ENCODE assay signal across 8 mouse cellular contexts in genomic region chr4:154856882-154857281, GRCm38 (mm10). TPM values are rescaled to one million over a fixed set of nuclear protein-coding genes. Genes with fewer than 3 reads are reported as not detected.
DNase-seq lines count a peak whose midpoint lies in the region; ATAC-seq and TF ChIP-seq lines count a peak whose summit lies in the region.

No protein-coding gene starts in this region.

- peaks cover 91% of the 10 kb centered on the region for H3K27me3 ChIP-seq in forebrain, embryonic 10.5 days (ENCODE audit: poor library complexity, severe bottlenecking)
- H3K27me3 ChIP-seq in forebrain, embryonic 16.5 days (replicated peaks; ENCODE audit: control insufficient read depth, insufficient read depth, low read length) = peaks cover 37% of the 10 kb centered on the region
- peaks cover 24% of the 10 kb centered on the region for H3K27me3 ChIP-seq in E14TG2a.4 (ENCODE audit: insufficient read depth, low read length)
- peaks cover 84% of the 10 kb centered on the region for H3K27me3 ChIP-seq in forebrain, embryonic 13.5 days
- peaks cover 55% of the 10 kb centered on the region for H3K27me3 ChIP-seq in limb, embryonic 13.5 days

- H3K4me3 ChIP-seq in forebrain, embryonic 10.5 days = peak overlapping the region; percentile 66; the same call in 1 of the 2 replicates
- H3K4me3 ChIP-seq in forebrain, embryonic 16.5 days (replicated peaks; ENCODE audit: low read length) = no peak overlapping the region
- peak overlapping the region; percentile 79 for H3K4me3 ChIP-seq in E14TG2a.4 (replicated peaks; ENCODE audit: low read length)
- 0 out of 2 replicates have a peak overlapping the region, but pooled peaks have one; percentile 53 for H3K4me3 ChIP-seq in forebrain, embryonic 13.5 days
- peak overlapping the region; percentile 52 for H3K4me3 ChIP-seq in limb, embryonic 13.5 days

- TF ChIP-seq CTCF in E14TG2a.4 (conservative IDR thresholded peaks at IDR 0.05; ENCODE audit: low read length) = peak; percentile 63

- no peak overlapping the region; the same call in 1 of the 2 replicates for H3K4me2 ChIP-seq in forebrain, embryonic 16.5 days (ENCODE audit: low read length)
- H3K4me2 ChIP-seq in forebrain, embryonic 13.5 days = peak overlapping the region; percentile 80
- peak overlapping the region; percentile 89 for H3K4me2 ChIP-seq in limb, embryonic 13.5 days (replicated peaks)

- no peaks in the 10 kb centered on the region for H3K36me3 ChIP-seq in forebrain, embryonic 10.5 days (replicated peaks)
- H3K36me3 ChIP-seq in forebrain, embryonic 16.5 days (ENCODE audit: control insufficient read depth, insufficient read depth) = no peaks in the 10 kb centered on the region
- no peaks in the 10 kb centered on the region for H3K36me3 ChIP-seq in E14TG2a.4 (ENCODE audit: insufficient read depth, low read length)
- no peaks in the 10 kb centered on the region for H3K36me3 ChIP-seq in forebrain, embryonic 13.5 days (ENCODE audit: poor library complexity, severe bottlenecking)
- no peaks in the 10 kb centered on the region for H3K36me3 ChIP-seq in limb, embryonic 13.5 days

- no peak overlapping the region for H3K9ac ChIP-seq in forebrain, embryonic 16.5 days (replicated peaks; ENCODE audit: low read depth, low read length)
- no peak overlapping the region for H3K9ac ChIP-seq in forebrain, embryonic 13.5 days
- no peak overlapping the region for H3K9ac ChIP-seq in limb, embryonic 13.5 days

- H3K27ac ChIP-seq in forebrain, embryonic 10.5 days = no peak overlapping the region; the same call in 1 of the 2 replicates
- H3K27ac ChIP-seq in forebrain, embryonic 16.5 days (ENCODE audit: low read length) = no peak overlapping the region
- no peak overlapping the region for H3K27ac ChIP-seq in forebrain, embryonic 13.5 days
- no peak overlapping the region for H3K27ac ChIP-seq in limb, embryonic 13.5 days

- ATAC-seq in forebrain, embryonic 16.5 days = no peak
- ATAC-seq in forebrain, embryonic 13.5 days = 0 out of 2 replicates have a peak, but pooled peaks have one; percentile 6
- ATAC-seq in limb, embryonic 13.5 days (ENCODE audit: low FRiP score, low read depth) = no peak

- 88% methylated on average over 7 of the region's 7 CpGs for WGBS in forebrain, embryonic 10.5 days
- 92% methylated on average over 7 of the region's 7 CpGs for WGBS in forebrain, embryonic 16.5 days
- 86% methylated on average over 7 of the region's 7 CpGs for whole genome bisulfite sequencing in forebrain, embryonic 13.5 days
- 86% methylated on average over 7 of the region's 7 CpGs for WGBS in limb, embryonic 13.5 days

- no peak for DNase-seq in forebrain, embryonic 10.5 days (ENCODE audit: extremely low spot score, low spot score)
- DNase-seq in right cerebral cortex, adult 2 months (ENCODE audit: low spot score in 2 of 2) = no peak
- no peak for DNase-seq in thymus, adult 18-20 months
- no peak for DNase-seq in yolk sac, embryonic 10.5 days (ENCODE audit: low spot score)

- H3K9me3 ChIP-seq in forebrain, embryonic 10.5 days = no peaks in the 10 kb centered on the region
- H3K9me3 ChIP-seq in forebrain, embryonic 16.5 days (ENCODE audit: control insufficient read depth, low read length) = no peaks in the 10 kb centered on the region
- H3K9me3 ChIP-seq in E14TG2a.4 (ENCODE audit: low read length) = no peaks in the 10 kb centered on the region
- H3K9me3 ChIP-seq in forebrain, embryonic 13.5 days (replicated peaks) = no peaks in the 10 kb centered on the region
- H3K9me3 ChIP-seq in limb, embryonic 13.5 days = no peaks in the 10 kb centered on the region

- H3K4me1 ChIP-seq in forebrain, embryonic 10.5 days = peaks cover 16% of the 10 kb centered on the region
- peaks cover 6% of the 10 kb centered on the region for H3K4me1 ChIP-seq in forebrain, embryonic 16.5 days (replicated peaks; ENCODE audit: control insufficient read depth, insufficient read depth, low read length)
- H3K4me1 ChIP-seq in E14TG2a.4 (replicated peaks; ENCODE audit: low read depth, low read length) = peaks cover 36% of the 10 kb centered on the region
- H3K4me1 ChIP-seq in forebrain, embryonic 13.5 days = peaks cover 13% of the 10 kb centered on the region
- H3K4me1 ChIP-seq in limb, embryonic 13.5 days = peaks cover 16% of the 10 kb centered on the region

RNA-seq across cellular contexts. Expression of gene Mmel1, which starts 12.5 kb away (rescaled TPM):
- 0.09 and 0.14 TPM in 2 replicates for polyA plus RNA-seq in forebrain, embryonic 10.5 days (2016; fragmentation: Nextera tagmentation; extraction: Ambion mirVana)
- 0.11 and 0.21 TPM in 2 replicates for polyA plus RNA-seq in forebrain, embryonic 16.5 days (2015; fragmentation: Nextera tagmentation; extraction: Ambion mirVana)
- 0.12 and 0.24 TPM in 2 replicates for polyA plus RNA-seq in forebrain, embryonic 13.5 days (2015; fragmentation: Nextera tagmentation; extraction: Ambion mirVana)
- 0.05 and 0.23 TPM in 2 replicates for polyA plus RNA-seq in limb, embryonic 13.5 days (2015; fragmentation: Nextera tagmentation; extraction: Ambion mirVana)

RNA-seq across cellular contexts. Expression of gene Ttc34, which starts 19.6 kb away (rescaled TPM):
- polyA plus RNA-seq in forebrain, embryonic 10.5 days (2016; fragmentation: Nextera tagmentation; extraction: Ambion mirVana) = 0.58 and 0.61 TPM in 2 replicates
- polyA plus RNA-seq in forebrain, embryonic 16.5 days (2015; fragmentation: Nextera tagmentation; extraction: Ambion mirVana) = 1.7 and 2.1 TPM in 2 replicates
- polyA plus RNA-seq in forebrain, embryonic 13.5 days (2015; fragmentation: Nextera tagmentation; extraction: Ambion mirVana) = 0.31 and 0.45 TPM in 2 replicates
- polyA plus RNA-seq in limb, embryonic 13.5 days (2015; fragmentation: Nextera tagmentation; extraction: Ambion mirVana) = 0.27 and 0.32 TPM in 2 replicates

RNA-seq across cellular contexts. Expression of gene Fam213b, which starts 42.1 kb away (rescaled TPM):
- polyA plus RNA-seq in forebrain, embryonic 10.5 days (2016; fragmentation: Nextera tagmentation; extraction: Ambion mirVana) = 36.1 and 36.3 TPM in 2 replicates
- polyA plus RNA-seq in forebrain, embryonic 16.5 days (2015; fragmentation: Nextera tagmentation; extraction: Ambion mirVana) = 32.4 and 42.0 TPM in 2 replicates
- 29.5 and 34.1 TPM in 2 replicates for polyA plus RNA-seq in forebrain, embryonic 13.5 days (2015; fragmentation: Nextera tagmentation; extraction: Ambion mirVana)
- polyA plus RNA-seq in limb, embryonic 13.5 days (2015; fragmentation: Nextera tagmentation; extraction: Ambion mirVana) = 44.3 and 45.1 TPM in 2 replicates
